Mouse (Mus musculus) granulocyte monocyte progenitor cell, adult 5-6 weeks (primary cell): ENCODE measurements around the gene Sox1. TPM values are rescaled to one million over a fixed set of nuclear protein-coding genes. Genes with fewer than 3 reads are reported as not detected.

Experiments
- ATAC-seq: replicated peaks from 2 replicates; pipeline ENCODE4 v1.8.0; 2016; ENCODE audit warnings: mild to moderate bottlenecking, moderate TSS enrichment, inconsistent platforms; ENCODE audit not compliant: poor library complexity, severe bottlenecking
- total RNA-seq, 2 experiments: library from RNA; stranded (forward) in 1 of 2; stranded (reverse) in 1 of 2; fragments of 200-712, 200-1000 nt in 1 of 2; fragments of >200 nt in 1 of 2; fragmentation: Nextera tagmentation in 1 of 2; gene quantifications; 2 replicates each; pipeline ENCODE4 v1.2.3; 2014 to 2017

Gene Sox1
- total RNA-seq, 2 experiments from 2014 or later: not detected

DNA sequence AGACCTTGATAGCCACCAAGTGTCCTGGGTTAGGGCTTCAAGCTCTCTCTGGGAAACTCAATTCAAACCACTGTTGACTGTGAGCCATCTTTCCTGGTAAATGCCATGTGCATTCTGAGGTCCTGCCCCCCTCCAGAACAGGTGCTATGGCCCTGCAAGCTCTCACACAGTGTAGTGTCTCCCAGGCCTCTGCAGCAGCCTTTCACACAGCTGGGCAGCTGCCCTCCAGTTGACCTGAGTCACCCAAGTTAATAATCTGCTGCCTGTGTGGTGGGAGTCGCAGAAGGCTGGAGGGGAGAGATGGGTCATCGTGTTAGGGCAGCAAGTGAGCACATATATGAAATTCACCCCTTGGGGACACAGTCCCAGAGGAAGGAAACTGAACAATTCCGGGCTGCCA lies 14.9 kb downstream of the Sox1 start:
- ATAC-seq: no peak

DNA sequence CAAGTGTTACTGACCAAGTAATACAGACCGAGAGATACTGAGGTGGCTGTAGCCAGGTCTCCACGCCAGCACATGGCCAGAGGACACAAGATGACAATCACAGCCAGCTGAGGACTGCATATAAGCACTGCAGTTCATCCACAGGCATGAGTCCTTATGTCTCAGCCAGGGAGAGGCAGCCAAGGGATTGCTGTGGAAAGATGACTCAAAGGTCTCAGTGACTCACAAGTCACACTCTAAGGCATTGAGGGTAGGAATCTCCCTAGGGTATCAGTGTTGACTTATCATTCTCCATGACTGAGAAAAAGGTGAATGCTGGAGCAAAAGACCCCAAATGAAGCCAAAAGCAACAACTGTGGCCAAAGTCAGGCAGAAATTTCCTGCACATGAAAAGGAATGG lies 22.0 kb downstream of the Sox1 start:
- ATAC-seq: no peak

DNA sequence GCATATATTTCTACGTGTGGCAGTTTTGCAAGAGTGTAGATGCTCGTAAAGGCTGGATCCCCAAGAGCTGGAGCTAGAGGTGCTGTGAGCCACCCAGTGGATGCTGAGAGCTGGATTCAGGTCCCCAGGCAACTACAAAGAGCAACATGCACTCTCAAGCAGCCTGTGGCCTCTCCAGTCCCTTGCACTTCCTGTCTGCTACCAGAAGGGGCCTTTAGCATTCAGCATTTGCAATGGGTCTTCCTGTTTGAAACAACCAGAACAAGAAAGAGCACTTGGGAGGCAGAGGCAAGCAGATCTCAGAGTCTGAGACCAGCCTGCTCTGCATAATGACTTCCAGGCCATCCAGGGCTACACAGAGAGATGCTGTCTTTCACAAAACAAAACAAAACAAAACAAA lies 25.4 kb downstream of the Sox1 start:
- no peak for ATAC-seq

DNA sequence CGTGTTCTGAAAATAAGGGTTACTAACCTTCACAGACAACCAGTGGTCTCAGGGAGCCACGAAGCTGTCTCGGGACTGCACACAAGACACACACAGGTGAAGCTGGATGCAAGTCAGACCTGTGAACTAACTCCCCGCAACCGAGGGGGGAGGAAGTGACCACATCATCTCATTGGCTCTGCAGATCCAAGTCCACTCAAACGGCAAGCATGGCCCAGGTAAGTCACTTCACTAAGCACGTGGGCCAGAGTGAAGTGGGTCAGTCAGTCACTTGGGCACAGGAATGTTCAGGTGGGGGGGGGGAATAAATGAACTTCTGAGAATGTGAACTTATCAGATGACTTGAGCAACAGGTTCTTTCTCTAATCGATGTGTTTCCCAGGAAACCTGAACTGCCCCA lies 30.8 kb downstream of the Sox1 start:
- ATAC-seq: no peak

DNA sequence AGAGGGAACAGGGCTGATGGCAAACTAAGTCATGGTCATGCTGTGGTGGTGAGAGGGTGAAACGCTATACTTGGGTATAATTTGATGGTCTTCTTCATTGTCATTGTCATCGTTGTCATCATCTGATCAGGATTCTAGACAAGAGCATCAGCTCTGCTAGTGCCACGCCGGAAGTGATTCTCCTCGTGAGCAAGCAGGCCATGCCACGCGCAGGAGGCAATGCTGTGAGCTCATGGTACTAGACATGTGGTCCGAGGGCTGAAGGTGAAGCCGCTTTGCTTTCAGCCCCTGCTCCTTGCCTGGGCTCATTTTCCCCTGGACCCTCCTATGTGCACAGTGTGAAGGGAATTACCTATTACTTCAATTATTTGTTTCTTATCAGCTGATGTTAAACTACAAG lies 32.3 kb downstream of the Sox1 start:
- no peak for ATAC-seq

- ATAC-seq: no peak
Measured at GRCm38 (mm10) chr8:12427886-12428799, 33.0 kb downstream of the Sox1 start.

GRCm38 (mm10) chr8:12428931-12429330 lies 33.8 kb downstream of the Sox1 start:
- ATAC-seq: no peak

GRCm38 (mm10) chr8:12429601-12430172 lies 34.6 kb downstream of the Sox1 start:
- no peak for ATAC-seq

GRCm38 (mm10) chr8:12430173-12430899 lies 35.2 kb downstream of the Sox1 start:
- ATAC-seq: no peak

GRCm38 (mm10) chr8:12430900-12431737 lies 36.0 kb downstream of the Sox1 start:
- ATAC-seq: no peak

DNA sequence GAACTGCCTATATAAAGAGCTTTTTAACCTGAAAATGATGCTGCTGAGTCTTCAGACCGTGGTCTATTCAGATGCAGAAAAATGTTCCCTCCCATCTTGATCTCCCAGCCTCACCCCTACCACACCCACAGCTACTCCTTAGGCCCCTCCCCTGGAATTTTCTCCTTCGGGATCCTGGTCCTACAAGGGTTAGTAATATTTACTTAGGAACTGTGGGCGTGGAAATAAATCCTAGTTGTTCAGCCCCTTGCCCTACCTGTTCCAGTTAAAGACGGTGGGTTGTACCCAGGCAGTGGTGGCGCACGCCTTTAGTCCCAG lies 36.6 kb downstream of the Sox1 start:
- no peak for ATAC-seq

DNA sequence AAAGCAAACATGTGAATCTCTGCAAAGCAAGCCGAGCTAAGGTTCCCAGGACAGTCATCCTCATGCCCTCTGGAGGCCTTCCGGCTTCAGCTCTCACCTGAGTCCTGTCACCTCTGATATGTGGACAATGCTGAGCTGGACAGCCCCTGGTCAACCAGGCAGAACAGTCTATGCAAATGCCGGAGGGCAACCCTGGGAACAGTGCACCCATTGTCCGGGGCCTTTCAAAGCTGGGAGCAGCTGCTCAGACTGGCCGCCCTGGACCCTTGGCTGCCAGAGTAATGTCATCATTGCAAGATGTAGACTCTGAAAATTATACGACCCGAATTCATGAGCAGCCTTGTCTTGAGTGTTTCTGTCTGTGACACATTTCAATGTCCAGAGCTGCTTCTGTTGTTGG lies 37.5 kb downstream of the Sox1 start:
- ATAC-seq: no peak

- ATAC-seq: no peak
Measured at GRCm38 (mm10) chr8:12434771-12435170, 39.7 kb downstream of the Sox1 start.

DNA sequence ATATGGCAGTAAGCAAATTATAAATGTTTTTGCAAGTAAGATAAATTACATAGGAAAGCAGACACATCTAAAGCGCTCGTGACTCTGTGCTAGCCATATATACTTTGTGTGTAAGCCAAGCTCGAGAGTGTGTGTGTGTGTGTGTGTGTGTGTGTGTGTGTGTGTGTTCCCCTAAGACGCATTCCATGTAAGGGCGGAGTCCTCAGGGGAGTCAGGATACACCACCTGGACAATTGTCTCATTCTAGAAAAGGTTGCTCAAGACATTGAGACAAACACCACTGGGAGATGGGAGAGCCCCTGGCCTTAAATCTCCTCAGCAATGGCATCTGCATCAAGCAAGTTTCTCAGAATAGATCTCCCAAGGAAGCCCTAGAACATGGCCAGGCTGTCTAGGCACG lies 42.9 kb downstream of the Sox1 start:
- no peak for ATAC-seq

- no peak for ATAC-seq
Measured at GRCm38 (mm10) chr8:12439044-12439443, 43.9 kb downstream of the Sox1 start.

- no peak for ATAC-seq
Measured at GRCm38 (mm10) chr8:12439846-12440245, 44.8 kb downstream of the Sox1 start.

DNA sequence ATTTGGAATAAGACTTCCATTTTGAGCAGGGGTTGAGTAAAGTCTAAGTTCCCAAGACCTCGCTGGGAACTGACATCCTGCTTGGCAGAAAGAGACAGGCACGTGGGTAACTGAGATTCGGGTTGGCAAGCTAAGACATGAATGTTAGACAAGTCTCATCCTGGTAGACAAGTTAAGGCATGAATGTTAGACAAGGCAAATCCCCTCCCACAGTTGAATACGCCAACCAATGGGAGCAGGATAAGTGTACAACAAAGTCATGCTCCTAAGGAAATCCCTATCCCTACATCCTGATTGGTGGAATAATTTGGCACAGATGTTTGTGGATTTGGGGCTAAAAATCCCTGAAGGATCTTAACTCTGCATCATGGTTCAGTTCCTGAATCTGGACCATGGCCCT lies 45.9 kb downstream of the Sox1 start:
- no peak for ATAC-seq

- ATAC-seq: no peak
Measured at GRCm38 (mm10) chr8:12445258-12445657, 50.2 kb downstream of the Sox1 start.

GRCm38 (mm10) chr8:12445926-12446680 lies 51.0 kb downstream of the Sox1 start:
- no peak for ATAC-seq
